Mouse (Mus musculus) forebrain, embryonic 16.5 days (tissue): ENCODE data around the gene Kcne1. TPM values are rescaled to one million over a fixed set of nuclear protein-coding genes. Genes with fewer than 3 reads are reported as not detected.

Experiments used
- ATAC-seq: fragments of 200-750 bp; cut with Nextera tagmentation; 2 replicates; pipeline ENCODE4 v1.8.0; 2017; ENCODE audit warnings: mild to moderate bottlenecking, moderate library complexity
- H3K27ac ChIP-seq: fragments of 300-500 bp; sonication (generic); 2 replicates; pipeline ENCODE4 v1.5.1; 2014; ENCODE audit warnings: low read length, control low read depth
- H3K27me3 ChIP-seq: fragments of 300-500 bp; sonication (generic); replicated peaks from 2 replicates; pipeline ENCODE4 v1.6.1; 2014; ENCODE audit warnings: low read length; ENCODE audit not compliant: control insufficient read depth, insufficient read depth
- H3K36me3 ChIP-seq: fragments of 300-500 bp; sonication (generic); 2 replicates; pipeline ENCODE4 v1.6.1; 2014; ENCODE audit not compliant: control insufficient read depth, insufficient read depth
- H3K4me1 ChIP-seq: fragments of 300-500 bp; sonication (generic); replicated peaks from 2 replicates; pipeline ENCODE4 v1.6.1; 2014; ENCODE audit warnings: low read length; ENCODE audit not compliant: control insufficient read depth, insufficient read depth
- H3K4me2 ChIP-seq: fragments of 300-500 bp; sonication (generic); 2 replicates; pipeline ENCODE4 v1.6.1; 2014; ENCODE audit warnings: mild to moderate bottlenecking, low read length, control low read depth
- H3K4me3 ChIP-seq: fragments of 300-500 bp; sonication (generic); replicated peaks from 2 replicates; pipeline ENCODE4 v1.5.1; 2014; ENCODE audit warnings: mild to moderate bottlenecking, low read length, control low read depth
- H3K9ac ChIP-seq: fragments of 300-500 bp; sonication (generic); replicated peaks from 2 replicates; pipeline ENCODE4 v1.6.1; 2014; ENCODE audit warnings: low read depth, low read length, control low read depth
- H3K9me3 ChIP-seq: fragments of 300-500 bp; sonication (generic); 2 replicates; pipeline ENCODE4 v1.6.1; 2016; ENCODE audit warnings: low read length; ENCODE audit not compliant: control insufficient read depth
- WGBS: fragments of 180-500 bp; shearing (Covaris S2); extraction: QIAGEN DNeasy Blood & Tissue Kit; methylation state at CpG from one replicate; pipeline ENCODE4 v1.1.7; 2014; 5-methylcytosine and 5-hydroxymethylcytosine counted together
- polyA plus RNA-seq: library from polyadenylated mRNA; unstranded; fragments of >200 nt; fragmentation: Nextera tagmentation; extraction: Ambion mirVana; gene quantifications from 2 replicates; pipeline ENCODE4 v1.2.1, GENCODE M21; 2015

Gene Kcne1
- polyA plus RNA-seq, 1 experiment from 2014 or later: 0.10 TPM

DNA sequence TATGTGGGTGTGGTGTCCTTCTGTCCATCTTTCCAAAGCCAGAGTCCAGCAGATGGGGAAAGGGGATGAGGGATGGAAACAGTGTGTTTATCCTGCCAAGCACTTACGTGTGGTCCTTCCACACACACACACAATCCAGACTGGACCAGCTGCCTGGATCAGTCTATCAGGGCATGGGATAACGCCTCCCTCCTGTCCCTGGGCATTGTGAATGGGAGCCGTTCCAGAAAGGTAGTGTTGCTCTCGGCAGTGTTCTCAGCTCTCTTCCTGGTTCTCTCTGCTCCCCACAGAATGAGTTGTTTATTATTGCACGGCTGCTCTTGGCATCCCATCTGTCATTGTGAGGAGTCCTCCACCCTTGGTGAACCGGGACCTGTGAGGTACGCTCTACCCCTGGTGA, 1.4 kb upstream of the Kcne1 start:
- ATAC-seq: 0 out of 2 replicates have a peak, but pooled peaks have one; percentile 18
- Histone ChIP-seq H3K4me3 (no peak overlapping the region), H3K4me2 (no peak overlapping the region), H3K4me1 (peaks cover 2% of the 10 kb centered on the region; the same call in 1 of the 2 replicates), H3K27me3 (no peaks in the 10 kb centered on the region), H3K36me3 (no peaks in the 10 kb centered on the region), H3K9ac (no peak overlapping the region), H3K27ac (no peak overlapping the region), H3K9me3 (no peaks in the 10 kb centered on the region)
- WGBS: 66% methylated on average over 7 of the region's 7 CpGs

GRCm38 (mm10) chr16:92358734-92359133, 534 bp downstream of the Kcne1 start:
- Histone ChIP-seq H3K36me3 (no peaks in the 10 kb centered on the region), H3K4me2 (no peak overlapping the region), H3K4me3 (no peak overlapping the region), H3K27ac (no peak overlapping the region), H3K4me1 (peaks cover 2% of the 10 kb centered on the region; the same call in 1 of the 2 replicates), H3K9ac (no peak overlapping the region), H3K27me3 (no peaks in the 10 kb centered on the region), H3K9me3 (no peaks in the 10 kb centered on the region)
- WGBS: 24% methylated on average over 9 of the region's 9 CpGs
- ATAC-seq: 0 out of 2 replicates have a peak, but pooled peaks have one; percentile 20

DNA sequence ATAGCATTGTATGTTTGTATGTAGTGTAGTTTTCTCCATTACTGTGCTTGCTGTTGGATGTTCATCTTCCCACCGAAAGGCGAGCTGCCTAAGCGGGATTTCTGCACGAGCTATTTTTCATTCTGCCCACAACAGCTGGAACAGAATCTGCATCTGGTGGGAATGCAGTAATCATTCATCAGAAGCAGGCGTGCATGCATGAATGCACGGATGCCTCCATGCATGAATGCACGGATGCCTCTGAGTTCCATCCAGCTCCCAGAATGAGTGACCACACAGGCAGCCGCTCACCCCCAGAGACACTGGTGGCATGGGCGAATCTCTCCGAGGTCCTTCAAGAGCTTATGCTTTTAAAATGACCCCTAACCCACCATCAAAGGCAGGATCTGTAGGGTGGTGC, 1.7 kb downstream of the Kcne1 start:
- H3K36me3 ChIP-seq: no peaks in the 10 kb centered on the region

GRCm38 (mm10) chr16:92357023-92357422, 2.2 kb downstream of the Kcne1 start:
- H3K27ac ChIP-seq: no peak overlapping the region
- H3K36me3 ChIP-seq: no peaks in the 10 kb centered on the region
- WGBS: 74% methylated on average over 9 of the region's 9 CpGs
- H3K9me3 ChIP-seq: no peaks in the 10 kb centered on the region
- H3K4me3 ChIP-seq: no peak overlapping the region
- ATAC-seq: no peak
- peaks cover 2% of the 10 kb centered on the region; the same call in 1 of the 2 replicates for H3K4me1 ChIP-seq
- no peak overlapping the region for H3K4me2 ChIP-seq
- no peak overlapping the region for H3K9ac ChIP-seq
- no peaks in the 10 kb centered on the region for H3K27me3 ChIP-seq

More for the DNA sequence above, 1.7 kb downstream of the Kcne1 start:
- Histone ChIP-seq H3K4me2 (no peak overlapping the region), H3K9me3 (no peaks in the 10 kb centered on the region), H3K27ac (no peak overlapping the region), H3K27me3 (no peaks in the 10 kb centered on the region), H3K4me1 (peaks cover 2% of the 10 kb centered on the region; the same call in 1 of the 2 replicates), H3K4me3 (no peak overlapping the region), H3K9ac (no peak overlapping the region)
- ATAC-seq: no peak
- 35% methylated on average over 10 of the region's 10 CpGs for WGBS

- Histone ChIP-seq H3K4me1 (peaks cover 2% of the 10 kb centered on the region; the same call in 1 of the 2 replicates), H3K4me3 (no peak overlapping the region), H3K36me3 (no peaks in the 10 kb centered on the region), H3K9me3 (no peaks in the 10 kb centered on the region), H3K4me2 (no peak overlapping the region), H3K27me3 (no peaks in the 10 kb centered on the region), H3K27ac (no peak overlapping the region), H3K9ac (no peak overlapping the region)
- WGBS: 82% methylated on average over 11 of the region's 11 CpGs
- no peak for ATAC-seq
These were observed 3.3 kb downstream of the Kcne1 start for GRCm38 (mm10) chr16:92355982-92356381.

DNA sequence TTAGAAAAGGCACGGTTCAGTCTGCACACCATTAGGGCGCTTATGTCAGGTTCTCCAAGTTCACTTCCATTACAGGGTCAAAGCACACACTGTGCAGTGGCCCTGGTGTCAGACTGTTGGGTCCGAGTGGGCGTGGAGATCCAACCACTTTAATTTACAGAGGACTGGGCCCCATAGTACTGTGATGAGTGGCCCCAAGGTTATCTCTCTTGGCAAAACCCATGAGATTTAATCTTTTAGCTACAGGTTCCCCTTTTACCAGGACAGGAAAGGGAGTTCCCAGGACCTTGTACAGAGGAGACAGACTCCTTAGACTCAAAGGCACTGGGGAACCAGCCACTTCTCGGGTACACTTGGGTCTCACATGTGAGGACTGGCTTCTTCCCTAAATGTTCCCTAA, 3.9 kb downstream of the Kcne1 start:
- H3K4me3 ChIP-seq: no peak overlapping the region
- H3K36me3 ChIP-seq: no peaks in the 10 kb centered on the region
- H3K27me3 ChIP-seq: no peaks in the 10 kb centered on the region
- H3K4me1 ChIP-seq: peaks cover 2% of the 10 kb centered on the region; the same call in 1 of the 2 replicates
- H3K9ac ChIP-seq: no peak overlapping the region
- no peaks in the 10 kb centered on the region for H3K9me3 ChIP-seq
- WGBS: 84% methylated on average over 5 of the region's 5 CpGs
- H3K27ac ChIP-seq: no peak overlapping the region
- no peak overlapping the region for H3K4me2 ChIP-seq
- no peak for ATAC-seq

DNA sequence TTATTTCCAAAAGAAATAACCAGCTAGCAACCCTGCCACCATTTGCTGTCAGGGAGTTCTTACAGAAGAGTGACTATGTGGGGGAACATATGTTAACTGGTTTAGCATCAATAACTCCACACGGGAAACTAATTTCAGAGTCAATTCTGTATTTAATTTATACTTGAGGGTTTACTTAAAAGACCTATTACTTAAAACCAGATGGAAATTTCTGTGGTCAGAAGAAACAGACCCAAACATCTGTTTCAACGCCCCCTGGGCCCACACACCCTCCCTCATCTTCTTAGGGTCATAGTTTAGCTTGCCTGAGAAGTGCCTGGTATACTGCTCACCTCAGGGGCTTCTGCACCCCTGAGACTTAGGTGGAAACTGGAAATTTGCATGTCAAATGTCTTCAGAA, 5.4 kb downstream of the Kcne1 start:
- no peak overlapping the region for H3K4me3 ChIP-seq
- H3K9me3 ChIP-seq: no peaks in the 10 kb centered on the region
- H3K4me2 ChIP-seq: no peak overlapping the region
- WGBS: 76% methylated on average over 2 of the region's 2 CpGs
- H3K4me1 ChIP-seq: peaks cover 1% of the 10 kb centered on the region; the same call in 1 of the 2 replicates
- H3K9ac ChIP-seq: no peak overlapping the region
- no peak overlapping the region for H3K27ac ChIP-seq
- H3K27me3 ChIP-seq: no peaks in the 10 kb centered on the region
- no peaks in the 10 kb centered on the region for H3K36me3 ChIP-seq
- ATAC-seq: no peak

GRCm38 (mm10) chr16:92353295-92353694, 6.0 kb downstream of the Kcne1 start:
- Histone ChIP-seq H3K36me3 (no peaks in the 10 kb centered on the region), H3K4me1 (no peaks in the 10 kb centered on the region; the same call in 1 of the 2 replicates), H3K4me2 (no peak overlapping the region), H3K27ac (no peak overlapping the region), H3K9me3 (no peaks in the 10 kb centered on the region), H3K27me3 (no peaks in the 10 kb centered on the region), H3K9ac (no peak overlapping the region), H3K4me3 (no peak overlapping the region)
- ATAC-seq: no peak
- WGBS: 85% methylated on average over 12 of the region's 12 CpGs

DNA sequence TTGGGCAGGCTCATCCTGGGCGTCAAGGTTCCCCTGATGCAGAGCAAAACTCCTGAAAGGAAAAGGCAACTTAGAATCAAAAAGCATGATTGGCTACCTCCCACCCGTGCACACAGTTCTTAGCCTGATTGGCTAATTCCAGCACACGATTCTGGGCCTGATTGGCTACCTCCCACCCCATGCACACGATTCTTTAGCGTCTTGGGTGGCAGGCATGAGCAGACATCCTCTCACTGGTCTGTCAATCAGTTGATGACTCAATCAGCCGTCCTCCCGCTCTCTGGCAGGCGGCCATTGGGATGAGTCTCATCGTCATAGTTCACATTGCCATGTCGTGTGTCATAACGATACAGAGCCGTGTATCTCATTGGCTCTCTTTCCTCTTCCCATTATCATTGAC, 10.3 kb downstream of the Kcne1 start:
- H3K4me3 ChIP-seq: no peak overlapping the region
- 79% methylated on average over 12 of the region's 12 CpGs for WGBS
- H3K9ac ChIP-seq: no peak overlapping the region
- H3K27ac ChIP-seq: no peak overlapping the region
- no peaks in the 10 kb centered on the region for H3K27me3 ChIP-seq
- no peaks in the 10 kb centered on the region for H3K4me1 ChIP-seq
- H3K4me2 ChIP-seq: no peak overlapping the region
- no peaks in the 10 kb centered on the region for H3K9me3 ChIP-seq
- no peaks in the 10 kb centered on the region for H3K36me3 ChIP-seq
- ATAC-seq: no peak
